Mouse (Mus musculus): Measurements from ENCODE around the gene Tle2. TPM values are rescaled to one million over a fixed set of nuclear protein-coding genes. Genes with fewer than 3 reads are reported as not detected.

Tle2 gene
- 11.3 and 13.5 TPM in 2 replicates for polyA plus RNA-seq (2012; rRNA removed)

DNA sequence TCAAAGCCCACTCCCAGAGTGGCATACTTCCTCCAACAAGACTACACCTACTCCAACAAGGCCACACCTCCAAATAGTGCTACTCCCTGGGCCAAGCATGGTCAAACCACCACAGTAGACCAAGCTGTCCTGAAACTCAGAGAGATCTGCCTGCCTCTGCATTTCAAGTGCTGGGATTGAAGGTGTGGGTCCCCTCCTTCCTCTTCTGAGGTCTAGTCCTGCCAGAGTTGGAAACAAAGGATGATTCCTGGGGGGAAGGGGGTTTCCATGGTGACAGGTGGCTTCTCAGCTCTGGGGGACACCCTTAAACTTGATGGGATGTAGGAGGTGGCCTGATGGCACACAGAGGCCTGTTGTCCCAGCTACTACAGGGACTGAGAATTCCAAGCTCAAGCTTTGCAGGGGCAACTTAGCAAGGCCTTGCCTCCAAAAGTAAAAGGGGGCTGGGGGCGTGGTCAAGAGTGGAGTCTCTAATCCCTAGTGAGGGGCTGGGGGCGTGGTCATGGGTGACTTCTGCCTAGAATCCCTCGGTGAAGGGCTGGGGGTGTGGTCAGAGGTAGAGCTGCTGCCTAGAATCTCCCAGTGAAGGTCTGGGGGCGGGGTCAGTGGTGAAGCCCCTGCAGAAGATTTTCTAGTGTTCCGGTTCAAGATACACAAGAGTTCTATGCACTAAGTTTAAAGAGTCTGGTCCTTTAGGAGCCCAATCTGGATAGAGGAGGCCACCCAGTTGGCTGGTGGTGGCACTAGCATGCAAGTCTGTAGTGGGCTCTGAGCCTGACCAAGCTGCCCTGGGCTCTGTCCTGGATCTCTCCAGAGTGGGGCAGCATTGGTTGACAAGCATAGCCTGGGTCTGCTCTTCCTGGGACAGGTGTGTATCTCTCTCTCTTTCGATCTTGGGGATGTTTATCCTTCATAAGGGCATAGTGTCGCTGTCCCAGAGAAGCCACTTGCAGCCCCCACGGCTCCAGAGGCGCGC is at the start of gene Tle2:
Gene Tle2 (plus strand): TSS at position 481 of the 976 bp plus-strand sequence.
- DNase-seq (ENCODE audit: low read depth, low spot score) = no peak
- WGBS = 36% methylated on average over 10 of the region's 10 CpGs

DNA sequence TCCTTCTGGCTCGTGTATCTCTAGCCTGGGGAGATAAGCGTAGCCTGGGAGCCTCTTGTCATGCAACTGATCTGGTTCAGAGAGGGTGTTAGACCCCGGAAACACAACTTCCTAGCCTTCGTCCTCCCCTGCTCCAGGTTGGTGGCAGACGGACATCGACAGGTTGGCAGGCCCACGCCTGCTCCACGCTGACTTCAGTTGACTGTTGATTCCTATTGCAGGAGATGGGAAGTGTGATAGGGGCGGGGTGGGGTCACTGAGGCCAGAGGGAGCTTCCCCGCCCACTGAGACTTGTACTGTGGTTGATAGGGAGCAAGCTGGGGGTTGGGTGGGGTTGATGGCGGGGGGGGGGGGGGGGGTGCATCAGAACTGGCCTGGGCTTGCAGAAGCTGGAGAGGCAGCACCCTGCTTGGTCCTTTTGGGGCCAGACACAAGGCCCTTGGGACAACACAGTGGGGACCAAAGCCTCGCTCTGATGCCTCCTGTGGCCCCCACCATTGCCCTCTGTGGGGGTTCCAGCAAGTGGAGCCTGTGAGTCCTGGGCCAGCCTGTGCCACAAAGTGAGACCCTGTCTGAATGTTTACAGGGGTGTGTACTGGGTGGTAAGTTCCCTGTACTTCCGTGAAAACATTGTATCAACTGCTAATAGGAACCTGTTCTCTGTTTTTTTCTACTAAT is 49.2 kb upstream of the Tle2 start:
- DNase-seq (ENCODE audit: low read depth, low spot score) = no peak
- WGBS = 47% methylated on average over 13 of the region's 13 CpGs

DNA sequence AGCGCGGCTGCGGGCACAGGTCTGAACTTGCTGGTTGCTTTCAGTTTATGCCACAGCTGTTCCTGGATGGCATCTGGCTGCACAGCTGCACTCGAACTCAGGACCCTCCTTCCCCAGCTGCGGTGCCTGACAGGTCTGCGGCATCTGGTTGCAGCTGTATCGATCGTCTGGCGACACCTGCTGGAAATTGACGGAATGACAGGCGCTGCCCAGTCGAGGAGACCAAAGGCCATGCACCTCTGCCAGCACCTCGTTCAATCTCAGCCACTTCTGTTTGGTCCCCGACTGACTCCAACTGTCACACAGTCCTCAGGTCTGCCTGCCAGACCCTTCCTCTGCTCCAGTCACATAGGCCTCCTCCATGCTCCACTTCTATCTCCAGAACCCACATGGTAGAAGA is 47.6 kb upstream of the Tle2 start:
- 8% methylated on average over 14 of the region's 14 CpGs for WGBS

DNA sequence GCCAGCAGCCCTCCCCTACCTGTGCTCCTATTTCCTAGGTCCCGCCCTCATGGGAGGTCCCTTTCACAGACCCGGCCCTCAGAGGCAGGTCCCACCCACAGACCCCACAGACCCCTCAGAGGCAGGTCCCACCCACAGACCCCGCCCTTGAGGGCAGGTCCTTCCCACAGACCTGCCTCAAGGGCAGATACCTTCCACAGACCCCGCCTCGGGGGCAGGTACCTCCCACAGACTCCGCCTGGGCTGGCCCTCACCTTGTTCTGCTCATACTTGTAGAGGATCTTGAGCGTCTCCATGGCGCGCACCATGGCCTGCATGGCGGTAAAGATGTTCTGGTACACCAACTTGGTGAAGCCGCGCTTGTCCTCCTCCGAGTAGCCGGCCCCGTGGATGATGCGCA is 39.5 kb upstream of the Tle2 start:
- no peak for DNase-seq (ENCODE audit: low read depth, low spot score)
- 74% methylated on average over 16 of the region's 16 CpGs for WGBS

More for the DNA sequence above, 47.6 kb upstream of the Tle2 start:
- no peak for DNase-seq (ENCODE audit: low read depth, low spot score)

DNA sequence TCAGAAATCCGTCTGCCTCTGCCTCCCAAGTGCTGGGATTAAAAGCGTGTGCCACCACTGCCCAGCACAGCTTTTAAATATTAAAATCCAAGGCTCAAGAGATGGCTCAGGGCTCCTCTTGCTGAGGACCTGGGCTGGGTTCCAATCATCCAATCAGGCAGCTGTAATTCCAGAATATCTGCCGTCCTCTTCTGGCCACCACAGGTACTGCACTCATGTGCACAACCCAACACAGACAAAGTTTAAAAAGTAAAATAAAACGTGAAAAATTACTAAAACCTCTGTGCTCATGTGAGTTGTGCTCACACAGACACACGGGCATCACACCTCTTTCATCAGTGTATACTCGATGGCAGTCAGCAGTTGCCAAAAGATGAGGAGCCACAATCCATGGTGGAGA is 37.6 kb upstream of the Tle2 start:
- 77% methylated on average over 6 of the region's 6 CpGs for WGBS
- no peak for DNase-seq (ENCODE audit: low read depth, low spot score)

DNA sequence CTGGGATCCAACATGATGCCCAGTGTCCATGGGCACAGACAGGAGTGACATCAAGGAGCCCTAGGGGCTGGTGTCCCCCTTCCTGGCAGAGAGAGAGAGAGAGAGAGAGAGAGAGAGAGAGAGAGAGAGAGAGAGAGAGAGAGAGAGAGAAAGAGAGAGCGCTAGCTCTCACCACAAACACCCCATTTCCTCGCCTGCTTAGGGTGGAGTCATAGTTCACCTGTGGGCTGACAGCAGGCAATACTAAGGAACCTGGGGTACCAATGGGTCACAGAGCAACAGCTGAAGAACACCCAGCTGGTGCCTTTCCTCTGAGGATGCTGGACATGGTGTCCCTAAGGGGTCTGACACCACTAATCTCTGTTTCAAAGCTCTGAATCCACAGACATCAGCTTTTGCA is 36.9 kb upstream of the Tle2 start:
- DNase-seq (ENCODE audit: low read depth, low spot score) = no peak
- 87% methylated on average over 2 of the region's 2 CpGs for WGBS

DNA sequence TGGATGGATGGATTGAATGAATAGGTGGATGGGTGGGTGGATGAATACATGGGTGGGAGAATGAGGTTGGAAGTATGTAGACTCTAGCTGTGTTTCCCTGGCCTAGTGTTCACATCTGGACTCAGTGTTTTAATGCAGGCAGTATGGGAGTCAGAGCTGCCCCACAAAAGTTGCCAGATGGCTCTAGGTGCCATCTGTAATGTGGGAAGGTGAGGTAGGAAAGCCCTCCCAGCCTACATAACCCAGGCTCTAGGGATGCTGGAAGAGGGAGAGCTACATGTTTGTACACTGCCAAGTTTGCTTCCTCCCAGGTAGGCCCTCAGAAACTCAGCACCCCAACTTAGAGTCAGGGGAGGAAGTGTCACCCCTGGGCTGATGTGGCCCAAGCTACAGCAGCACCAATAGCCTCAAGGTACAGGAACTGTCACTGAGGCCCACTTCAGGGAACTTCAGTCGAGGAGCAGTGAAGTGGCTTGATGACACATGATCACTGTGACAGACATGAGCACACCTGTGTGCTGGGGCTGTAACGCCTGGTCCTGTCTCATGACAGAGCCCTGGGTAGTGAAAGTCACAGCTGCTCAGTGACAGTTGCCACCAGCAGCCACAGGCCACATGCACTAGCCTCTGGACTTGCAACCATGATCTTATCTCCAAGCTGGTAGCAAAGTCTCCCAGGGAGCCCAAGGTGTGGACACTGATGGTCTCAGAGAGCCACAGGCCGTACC is 35.9 kb upstream of the Tle2 start:
- 59% methylated on average over 3 of the region's 3 CpGs for WGBS
- DNase-seq (ENCODE audit: low read depth, low spot score) = no peak

DNA sequence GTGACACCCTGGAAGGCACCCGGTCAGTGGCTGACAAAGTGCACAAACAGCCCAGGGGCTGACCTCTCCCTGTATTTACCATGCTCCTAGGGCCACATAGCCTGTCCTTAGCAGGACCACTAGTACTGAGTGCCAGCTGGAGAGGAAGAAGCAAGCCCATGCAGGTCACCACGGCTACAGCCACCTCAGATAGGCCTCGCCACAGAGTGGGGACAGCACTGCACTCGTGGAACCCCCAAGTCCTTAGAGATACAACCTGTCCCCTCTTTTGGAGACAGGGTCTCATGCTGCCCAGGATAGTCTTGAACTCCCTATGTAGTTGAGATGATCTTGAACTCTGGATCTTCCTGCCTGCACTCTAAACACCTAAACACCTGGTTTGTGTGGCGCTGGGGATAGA is 33.0 kb upstream of the Tle2 start:
- DNase-seq (ENCODE audit: low read depth, low spot score) = no peak
- 40% methylated on average over 5 of the region's 5 CpGs for WGBS

DNA sequence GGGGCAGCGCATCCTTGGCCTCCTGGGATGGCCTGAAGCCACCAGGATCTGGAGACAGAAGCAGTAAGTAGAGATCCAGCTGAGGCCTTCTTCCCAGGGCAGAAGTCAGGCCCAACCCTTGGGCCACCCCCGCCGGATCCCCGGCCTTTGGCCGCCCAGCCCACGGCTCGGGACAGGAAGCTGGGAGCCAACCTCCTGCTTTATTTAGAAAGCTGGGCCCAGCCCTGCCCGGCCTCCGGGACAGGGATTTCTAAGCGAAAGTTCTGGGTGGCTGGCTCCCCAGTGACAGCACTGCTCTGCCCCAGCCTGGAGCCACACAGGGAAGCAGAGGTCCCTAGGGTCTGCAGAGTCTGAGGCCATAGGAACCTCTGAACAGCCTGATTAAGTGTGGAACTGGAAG is 32.6 kb upstream of the Tle2 start:
- DNase-seq (ENCODE audit: low read depth, low spot score) = no peak
- WGBS = 7% methylated on average over 10 of the region's 10 CpGs

DNA sequence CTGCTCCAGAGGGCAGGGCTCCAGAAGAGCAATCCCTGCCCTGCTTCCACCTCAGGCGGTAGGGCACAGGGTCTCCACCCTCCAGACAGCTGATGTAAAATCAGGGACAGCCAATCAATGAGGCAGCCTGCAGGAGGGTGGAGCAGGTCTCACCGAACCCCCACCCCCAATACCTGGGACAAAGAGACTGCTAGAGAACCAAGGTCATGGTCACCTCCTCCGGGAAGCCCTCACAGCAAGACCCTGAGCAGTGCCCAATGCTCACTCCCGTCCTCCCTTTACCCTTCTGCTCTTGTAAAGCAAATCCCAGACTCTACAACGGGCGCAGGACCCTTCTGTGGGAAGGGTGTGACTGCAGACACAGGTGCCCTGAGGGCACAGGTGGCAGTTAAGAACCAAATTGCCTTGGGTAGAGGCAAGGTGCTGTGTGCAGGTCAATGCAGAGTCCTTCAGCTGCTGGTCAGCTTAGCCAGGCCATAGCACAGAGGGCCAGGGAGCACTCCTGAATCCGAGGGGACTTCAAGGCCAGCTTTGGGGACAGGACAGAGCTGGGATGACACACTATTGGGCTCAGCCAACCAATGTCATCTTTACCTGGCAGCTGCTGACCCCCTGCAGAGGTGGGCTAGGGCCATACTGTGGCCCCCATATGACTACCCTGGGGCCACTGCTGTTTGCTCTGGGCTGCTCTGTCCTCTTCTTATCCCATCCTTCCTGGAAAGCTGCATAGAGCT is 31.5 kb upstream of the Tle2 start:
- 27% methylated on average over 7 of the region's 7 CpGs for WGBS
- no peak for DNase-seq (ENCODE audit: low read depth, low spot score)

DNA sequence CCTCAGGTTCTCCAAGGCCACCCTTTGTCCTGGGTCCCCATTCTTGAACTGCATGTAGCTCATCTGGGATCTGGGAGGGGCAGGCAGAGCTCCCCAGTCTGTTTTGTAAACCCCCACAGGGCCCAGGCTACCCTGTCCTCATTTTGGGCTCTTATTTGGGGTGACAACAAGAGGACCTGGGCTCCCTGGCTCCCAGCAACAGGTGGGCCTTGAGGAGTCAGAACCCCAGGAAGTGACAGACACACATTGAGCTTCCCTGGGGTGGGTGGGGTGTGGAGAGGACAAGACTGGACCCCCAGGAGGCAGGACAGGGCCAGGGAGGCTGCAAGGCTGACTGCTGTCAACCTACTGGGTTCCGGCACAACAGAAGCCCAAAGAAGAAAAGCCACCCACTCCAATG is 30.7 kb upstream of the Tle2 start:
- WGBS = 20% methylated on average over 1 of the region's 1 CpGs
- DNase-seq (ENCODE audit: low read depth, low spot score) = no peak

DNA sequence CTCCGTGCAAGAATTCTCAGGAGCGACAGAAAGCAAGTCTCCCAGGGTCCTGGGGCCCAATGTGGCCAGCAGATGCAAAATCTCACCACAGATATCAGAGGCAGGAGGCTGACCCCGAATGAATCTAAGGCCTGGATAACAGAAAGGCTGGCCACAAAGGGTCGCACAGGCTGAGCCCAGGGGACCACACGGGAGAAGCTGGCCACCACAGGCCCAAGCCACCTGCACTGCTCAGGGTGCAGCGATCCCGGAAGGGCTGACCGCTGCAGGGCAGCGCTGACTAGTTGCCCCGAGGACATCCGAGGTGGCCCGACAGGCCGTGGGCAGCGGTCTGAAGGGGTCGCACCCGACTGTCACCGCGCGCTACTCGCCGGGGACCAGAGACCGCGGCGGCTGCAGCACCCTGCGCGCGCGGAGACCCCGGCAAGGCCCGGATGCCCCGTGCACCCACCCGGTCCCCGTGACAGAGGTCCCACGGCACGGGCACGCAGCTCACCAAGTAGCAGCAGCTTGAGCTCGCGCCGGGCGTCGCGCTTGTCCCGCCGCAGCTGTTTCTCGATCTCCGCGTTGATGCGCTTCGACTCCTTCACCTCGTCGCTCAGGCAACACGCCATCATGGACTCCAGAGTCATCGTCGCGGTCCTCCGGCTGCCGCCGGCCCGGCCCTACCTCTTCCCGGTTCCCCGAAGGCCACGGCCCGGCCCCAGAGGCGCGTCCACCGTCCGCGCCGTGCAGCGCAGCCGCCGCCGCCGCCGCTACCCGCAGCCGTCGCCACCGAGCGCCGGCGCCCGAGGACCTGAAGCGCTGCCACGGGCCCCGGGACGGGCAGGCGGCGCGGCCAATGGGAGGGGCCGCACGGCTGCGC is 29.8 kb upstream of the Tle2 start:
- WGBS = under 1% methylated on average over 92 of the region's 93 CpGs

DNA sequence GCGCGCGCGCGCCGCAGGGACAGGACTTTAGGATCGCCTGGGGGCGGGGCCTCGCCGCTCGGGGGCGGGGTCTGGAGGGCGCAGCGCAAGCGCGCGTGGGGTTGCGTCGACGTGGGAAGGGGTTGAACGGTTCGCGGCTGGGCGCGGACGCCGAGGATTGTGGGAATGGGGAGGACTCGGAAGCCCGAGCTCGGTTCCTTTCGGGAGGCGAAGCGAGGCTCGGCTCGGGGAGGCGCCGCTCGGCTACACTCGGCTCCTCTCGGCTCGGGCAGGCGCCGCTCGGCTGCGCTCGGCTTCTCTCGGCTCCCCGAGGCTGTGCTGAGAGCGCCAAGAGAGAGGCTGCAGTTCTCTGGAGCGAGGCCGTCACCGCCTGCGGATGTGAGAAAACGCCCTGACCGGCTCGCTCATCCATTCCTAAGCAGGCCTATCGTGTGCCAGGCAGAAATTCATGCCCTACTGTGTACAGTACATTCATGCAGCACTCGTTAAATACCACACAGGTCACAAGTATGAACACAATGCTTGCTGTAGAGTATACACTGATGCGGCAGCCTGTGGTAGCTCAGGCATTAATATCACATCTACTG is 29.1 kb upstream of the Tle2 start, which contains the start of gene Gna11:
Gene Gna11 (minus strand): TSS at position 30 of the 587 bp plus-strand sequence.
- WGBS = under 1% methylated on average over 59 of the region's 59 CpGs
- peak; percentile 90 for DNase-seq (ENCODE audit: low read depth, low spot score)

More for the DNA sequence above, 29.8 kb upstream of the Tle2 start:
- no peak for DNase-seq (ENCODE audit: low read depth, low spot score)

DNA sequence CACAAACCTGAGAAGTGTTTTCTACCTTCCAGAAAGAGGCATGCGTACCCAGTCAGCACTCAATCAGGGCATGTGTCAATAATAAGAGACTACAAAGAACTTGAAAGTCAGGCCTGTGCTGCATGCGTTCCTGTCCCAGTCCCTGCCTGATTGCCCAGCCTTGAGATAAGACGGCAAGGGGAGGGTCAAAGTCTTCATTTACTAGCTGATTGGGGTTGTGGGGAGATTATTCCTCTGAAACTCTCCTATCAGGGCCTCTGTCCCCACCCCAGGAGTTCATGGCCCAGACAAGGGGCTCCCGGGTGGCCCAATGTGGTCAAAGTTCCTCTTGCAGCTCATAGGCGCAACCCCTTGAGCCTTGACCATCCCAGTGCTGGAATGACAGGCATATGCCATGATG is 28.0 kb upstream of the Tle2 start:
- DNase-seq (ENCODE audit: low read depth, low spot score) = peak; percentile 65
- 46% methylated on average over 5 of the region's 5 CpGs for WGBS

DNA sequence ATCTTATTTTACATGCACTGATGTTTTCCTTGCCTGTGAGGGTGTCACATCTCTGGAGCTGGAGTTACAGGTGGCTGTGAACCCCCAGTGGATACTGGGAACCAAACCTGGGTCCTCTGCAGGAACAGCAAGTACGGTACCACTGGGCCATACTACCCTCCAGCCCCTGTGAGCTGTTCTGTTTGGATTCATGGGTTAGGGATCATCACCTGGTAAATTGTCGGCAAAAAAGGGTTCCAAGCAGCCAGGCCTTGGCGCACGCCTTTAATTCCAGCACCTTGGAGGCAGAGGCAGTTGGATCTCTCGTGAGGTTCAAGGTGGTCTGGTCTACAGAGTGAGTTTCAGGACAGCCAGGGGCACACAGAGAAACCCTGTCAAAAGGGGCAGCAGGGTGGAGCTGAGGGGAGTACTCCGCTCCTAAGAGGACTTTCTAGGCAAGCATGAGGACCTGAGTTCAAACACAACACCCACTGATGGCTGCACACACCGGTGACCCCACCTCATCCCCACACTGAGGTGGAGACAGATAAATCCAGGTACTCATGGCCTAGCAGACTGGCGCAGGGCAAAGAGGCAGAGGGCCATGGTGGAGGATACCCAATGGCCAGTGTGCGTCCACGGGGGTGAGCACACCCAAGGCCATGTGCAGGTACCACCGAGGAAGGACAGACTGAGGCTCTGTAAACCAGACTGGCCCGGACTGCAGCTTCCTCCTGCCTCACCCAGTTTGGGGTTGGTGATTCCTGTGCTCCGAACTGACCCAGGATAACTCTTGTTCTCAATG is 27.4 kb upstream of the Tle2 start:
- 63% methylated on average over 13 of the region's 13 CpGs for WGBS
- DNase-seq (ENCODE audit: low read depth, low spot score) = no peak

DNA sequence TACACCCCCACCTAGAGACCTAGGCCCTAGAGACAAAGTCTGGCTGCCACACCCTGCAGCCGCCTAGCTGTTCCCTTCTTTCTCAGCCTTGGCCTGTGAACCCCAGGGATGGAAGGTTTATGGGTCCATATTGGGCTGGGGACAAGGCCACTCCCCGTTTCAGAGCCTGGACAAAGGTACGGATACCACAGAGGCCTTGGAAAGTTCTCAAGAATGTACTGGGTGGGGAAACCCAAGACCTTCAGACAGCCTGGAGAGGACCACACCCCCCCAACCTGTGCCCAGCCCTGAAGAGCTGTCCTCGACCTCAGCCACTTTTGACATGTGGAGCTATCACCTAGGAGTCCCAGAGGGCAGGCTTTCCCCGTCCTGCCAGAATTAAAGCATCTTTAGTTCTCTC is 25.4 kb upstream of the Tle2 start:
- 37% methylated on average over 5 of the region's 5 CpGs for WGBS
- DNase-seq (ENCODE audit: low read depth, low spot score) = peak; percentile 86

DNA sequence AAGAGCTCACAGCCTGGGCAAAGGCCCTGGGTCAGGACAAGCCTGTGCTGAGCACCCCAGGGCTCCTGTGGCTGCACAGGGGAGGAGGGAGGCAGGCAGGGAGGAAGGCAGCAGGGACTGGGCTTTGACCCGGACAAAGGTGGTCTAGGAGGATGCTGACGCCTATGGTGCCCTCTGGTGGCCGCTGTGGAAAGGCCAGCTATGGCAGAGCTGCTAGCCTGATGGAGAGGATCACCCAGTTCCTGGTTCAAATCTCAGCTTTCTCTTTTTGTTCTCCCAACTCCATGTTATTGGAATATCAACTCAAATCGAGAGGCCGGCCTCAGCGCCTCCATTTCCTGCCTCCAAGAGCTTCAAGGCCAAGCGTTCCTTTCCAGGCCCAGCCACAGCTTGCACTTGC is 24.1 kb upstream of the Tle2 start:
- 15% methylated on average over 7 of the region's 7 CpGs for WGBS
- DNase-seq (ENCODE audit: low read depth, low spot score) = no peak
